Comparison of ENCODE assay signal across 8 mouse cellular contexts in genomic region chr5:136918655-136919472, GRCm38 (mm10). TPM values are rescaled to one million over a fixed set of nuclear protein-coding genes. Genes with fewer than 3 reads are reported as not detected.
DNase-seq lines count a peak whose midpoint lies in the region; ATAC-seq and TF ChIP-seq lines count a peak whose summit lies in the region.

No protein-coding gene starts in this region.

- H3K9me3 ChIP-seq in hindbrain, embryonic 13.5 days: no peaks in the 10 kb centered on the region

- CTCF ChIA-PET in Patski (lab: Charles Lee): interaction anchor here (1.0 to 1.8 kb wide), 3 partner anchors 9 to 52 kb away, joined by 3 to 5 read pairs (median 3); no protein-coding TSS in a partner anchor

- POLR2A ChIA-PET in Patski (lab: Charles Lee): interaction anchor here (2.0 kb wide), 1 partner anchor 10 kb away, joined by 10 read pairs; the partner anchor contains the start of gene Ift22

- H3K27ac ChIP-seq in hindbrain, embryonic 13.5 days: peak overlapping the region; percentile 76

- no peaks in the 10 kb centered on the region for H3K27me3 ChIP-seq in Patski
- no peaks in the 10 kb centered on the region for H3K27me3 ChIP-seq in hindbrain, embryonic 13.5 days

- DNase-seq in Patski (ENCODE audit: low read depth, low spot score): peak; percentile 77
- DNase-seq in cerebellum, postnatal 10 days: peak; percentile 85 to 87
- peak; percentile 59 to 75 for DNase-seq in frontal cortex, postnatal 10 days (ENCODE audit: low spot score in 2 of 2)
- DNase-seq in layer of hippocampus, postnatal 14 days (ENCODE audit: low spot score in 2 of 2): peak; percentile 88 to 90
- DNase-seq in lung, postnatal 10 days: peak; percentile 78
- DNase-seq in ovary, postnatal 36 days (ENCODE audit: low spot score): peak; percentile 65
- DNase-seq in thymus, postnatal 14 days: peak; percentile 73

- in situ Hi-C loops in Patski (cut with MboI; ENCODE audit: low pct_unique_long_range_greater_than_20kb): no loop called here

- peak overlapping the region; percentile 54 for H3K4me3 ChIP-seq in hindbrain, embryonic 13.5 days

- WGBS in hindbrain, embryonic 13.5 days: 3% methylated on average over 38 of the region's 38 CpGs

- peaks cover 7% of the 10 kb centered on the region for H3K4me1 ChIP-seq in hindbrain, embryonic 13.5 days (replicated peaks)

- H3K9ac ChIP-seq in hindbrain, embryonic 13.5 days: peak overlapping the region; percentile 78

- peaks cover 4% of the 10 kb centered on the region; the same call in 1 of the 2 replicates for H3K36me3 ChIP-seq in hindbrain, embryonic 13.5 days

- no peak for TF ChIP-seq CTCF in Patski (IDR thresholded peaks at IDR 0.05)

- peak overlapping the region; percentile 74 for H3K4me2 ChIP-seq in hindbrain, embryonic 13.5 days

- ATAC-seq in Patski: peak; percentile 84
- ATAC-seq in hindbrain, embryonic 13.5 days (ENCODE audit: low FRiP score): peak; percentile 91

RNA-seq across cellular contexts. Expression of gene Ift22, which starts 10.9 kb away (rescaled TPM):
- 73.2 TPM for polyA plus RNA-seq in Patski (2021)
- 118 and 125 TPM in 2 replicates for polyA plus RNA-seq in hindbrain, embryonic 13.5 days (2015; fragmentation: Nextera tagmentation; extraction: Ambion mirVana)
- 10 to 100 TPM; 78.3 to 99.5 TPM for total RNA-seq in layer of hippocampus, postnatal 14 days (2021)

RNA-seq across cellular contexts. Expression of gene Fis1, which starts 34.2 kb away (rescaled TPM):
- 280 TPM for polyA plus RNA-seq in Patski (2021)
- polyA plus RNA-seq in hindbrain, embryonic 13.5 days (2015; fragmentation: Nextera tagmentation; extraction: Ambion mirVana): 398 and 404 TPM in 2 replicates
- 100 to 1,000 TPM; 207 to 216 TPM for total RNA-seq in layer of hippocampus, postnatal 14 days (2021)

RNA-seq across cellular contexts. Expression of gene Col26a1, which starts 35.9 kb away (rescaled TPM):
- 0.09 TPM for polyA plus RNA-seq in Patski (2021)
- 30.2 and 33.8 TPM in 2 replicates for polyA plus RNA-seq in hindbrain, embryonic 13.5 days (2015; fragmentation: Nextera tagmentation; extraction: Ambion mirVana)
- total RNA-seq in layer of hippocampus, postnatal 14 days (2021): 10 to 100 TPM; 12.0 to 13.8 TPM

RNA-seq across cellular contexts. Expression of gene Cldn15, which starts 47.6 kb away (rescaled TPM):
- polyA plus RNA-seq in Patski (2021): 0.22 TPM
- 0.21 and 0.35 TPM in 2 replicates for polyA plus RNA-seq in hindbrain, embryonic 13.5 days (2015; fragmentation: Nextera tagmentation; extraction: Ambion mirVana)
- under 1 TPM in 1 of 2 experiments, not detected in 1; 0.28 TPM for total RNA-seq in layer of hippocampus, postnatal 14 days (2021)

Comparison
In these comparisons a context has a peak if more than half of its experiments do, and no peak if none do; other contexts are left out.
1. Peak in every context shown above with its lines: DNase-seq, ATAC-seq, H3K4me3 ChIP-seq and H3K27ac ChIP-seq.
2. RNA of gene Col26a1, which starts 35.9 kb away (polyA plus RNA-seq): 30.2 to 33.8 TPM in hindbrain, embryonic 13.5 days; 0.09 TPM in Patski (single experiment); every median in the first group is over 10 times any median in the second.